Mouse (Mus musculus): ENCODE measurements around the gene Slc35e4.
"Not testable (repeated sequence)": the region's sequence is repeated elsewhere in the genome, so short reads cannot be mapped to it uniquely, and the experiment has no call there.

Slc35e4 gene

GRCm38 (mm10) chr11:3914109-3914840 lies at the start of gene Slc35e4:
Slc35e4 (minus strand) TSS chr11:3914664.
- DNase-seq = peak; percentile 96 to 98

- peak; percentile 81 to 83 for DNase-seq
Observed at GRCm38 (mm10) chr11:3963610-3964415, 49.3 kb upstream of the Slc35e4 start, which contains the start of gene Pes1. Pes1 (plus strand) TSS chr11:3963975.

DNA sequence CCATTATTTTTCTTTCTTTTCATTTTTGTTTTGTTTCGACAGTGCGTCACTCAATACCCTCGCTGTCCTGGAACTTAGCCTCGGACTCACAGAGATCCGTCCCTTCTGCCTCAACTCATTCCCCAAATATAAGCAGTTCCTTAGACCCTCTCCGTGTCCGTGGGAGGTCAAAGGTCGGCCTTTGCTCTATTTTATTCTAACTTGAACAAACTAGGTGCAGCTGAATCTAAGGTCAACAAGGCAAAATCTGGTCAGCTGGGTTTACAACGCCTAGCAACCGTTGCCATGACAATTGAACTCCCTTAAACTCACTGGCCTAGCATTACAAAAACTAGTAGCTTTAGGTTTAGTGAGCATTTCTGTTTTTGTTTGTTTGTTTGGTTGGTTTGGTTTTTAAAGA lies 48.7 kb upstream of the Slc35e4 start:
- DNase-seq = peak; percentile 28 to 48

DNA sequence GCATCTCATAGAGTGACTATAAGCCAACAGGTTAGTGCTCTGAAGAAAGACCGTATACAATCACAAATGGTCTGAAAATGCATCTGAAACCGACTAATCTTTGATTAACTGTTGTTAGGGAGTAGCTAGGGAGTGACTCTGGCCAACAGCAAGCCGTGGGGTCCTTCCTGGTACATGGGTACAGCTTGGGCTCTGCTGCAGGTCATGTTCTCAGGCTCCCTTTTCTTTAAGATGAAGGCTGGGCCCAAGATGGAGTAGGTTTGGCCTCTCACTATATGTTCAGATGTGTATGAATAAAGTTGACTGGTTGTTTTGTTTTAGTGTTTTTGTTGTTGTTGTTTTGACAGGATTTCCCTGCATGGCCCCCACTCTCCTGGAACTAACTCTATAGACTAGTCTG lies 47.3 kb upstream of the Slc35e4 start:
- no peak for DNase-seq

- no peak for DNase-seq
Observed at GRCm38 (mm10) chr11:3960901-3961300, 46.4 kb upstream of the Slc35e4 start.

DNA sequence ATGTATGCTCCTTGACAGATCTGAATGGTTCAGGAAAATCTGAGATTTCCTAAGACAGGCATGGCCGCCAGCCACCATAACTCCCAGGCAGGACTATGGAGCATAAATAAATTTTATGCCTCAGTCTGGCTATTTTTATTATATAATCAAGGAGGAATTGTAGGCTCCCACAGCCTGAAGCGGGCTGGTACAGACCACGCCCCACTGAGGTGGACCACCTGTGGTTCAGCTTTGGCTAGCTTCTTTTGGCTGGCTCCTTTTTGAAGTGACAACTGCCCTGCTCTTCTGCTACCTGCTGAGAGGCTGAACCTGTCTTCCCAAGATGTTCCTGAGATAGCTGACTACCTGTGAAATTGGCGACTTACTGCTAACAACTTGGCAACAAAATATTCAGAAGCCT lies 40.9 kb upstream of the Slc35e4 start:
- peak; percentile 28 for DNase-seq

- DNase-seq = not testable (repeated sequence)
Observed at GRCm38 (mm10) chr11:3954876-3955275, 40.4 kb upstream of the Slc35e4 start.

DNA sequence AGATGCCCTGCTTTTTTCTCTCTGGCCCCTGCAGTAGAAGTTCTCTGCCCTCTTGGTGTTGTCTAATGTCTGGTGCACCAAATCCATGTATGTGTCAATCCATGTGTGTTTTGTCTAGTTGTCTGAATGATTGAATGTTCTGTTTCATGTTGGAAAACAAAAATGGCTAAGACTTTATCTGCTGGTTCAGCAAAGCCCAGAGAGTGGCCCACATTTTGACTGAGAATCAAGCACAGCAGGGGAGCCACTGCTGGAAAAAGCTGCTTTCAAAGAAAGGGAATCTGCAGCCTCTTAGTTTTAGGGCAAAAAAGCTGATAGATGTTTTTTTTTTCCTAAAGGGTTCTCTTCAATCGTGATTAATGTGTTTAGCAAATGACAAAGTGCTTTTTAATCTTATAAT lies 31.9 kb upstream of the Slc35e4 start:
- peak in 1 of 2 experiments; percentile 20 for DNase-seq

DNA sequence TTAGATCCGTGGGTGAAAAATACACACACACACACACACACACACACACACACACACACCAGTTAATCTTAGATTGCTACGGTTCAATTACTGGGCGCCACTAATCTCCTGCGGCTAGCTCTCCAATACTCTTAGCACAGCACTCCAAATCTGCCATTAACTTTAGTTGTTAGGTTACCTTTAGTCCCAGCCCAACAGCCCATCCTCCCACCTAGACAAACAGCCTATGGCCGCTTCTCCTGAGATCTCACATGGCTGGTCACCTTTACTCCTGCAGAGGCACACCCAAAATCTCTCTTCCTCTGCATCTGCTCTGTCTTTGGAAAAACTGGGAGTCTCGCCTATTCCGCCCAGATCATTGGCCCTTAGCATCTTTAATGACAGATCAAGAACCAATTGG lies 26.9 kb upstream of the Slc35e4 start:
- DNase-seq = no peak

DNA sequence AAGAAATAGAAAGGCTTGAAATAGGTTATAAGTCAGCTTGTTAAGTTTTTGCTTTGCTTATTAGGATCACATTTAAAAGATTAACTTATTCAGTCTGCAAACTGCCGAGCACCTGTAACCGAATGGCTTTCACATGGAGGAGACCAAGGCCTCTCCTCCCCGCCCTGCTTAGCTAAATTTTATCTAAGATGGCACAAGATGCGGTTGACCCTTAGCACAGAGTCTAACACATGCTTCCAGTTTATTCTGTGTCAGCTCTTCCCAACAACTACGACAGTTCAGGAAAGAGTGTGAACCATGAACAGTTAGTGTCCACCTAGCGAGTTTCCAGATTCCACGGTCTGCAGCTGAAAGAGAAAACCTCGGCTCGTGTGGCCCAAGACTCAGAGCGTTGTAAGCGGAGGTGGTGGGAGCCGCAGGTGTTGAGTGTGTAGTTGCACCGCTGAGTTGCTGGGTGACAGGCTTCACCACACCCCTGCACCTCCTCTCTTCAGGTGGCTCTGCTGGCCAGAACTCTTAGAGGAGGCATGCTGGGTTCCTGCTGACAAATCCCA lies 22.9 kb upstream of the Slc35e4 start:
- no peak for DNase-seq

GRCm38 (mm10) chr11:3936318-3936717 lies 21.9 kb upstream of the Slc35e4 start:
- no peak for DNase-seq

- DNase-seq = no peak
Observed at GRCm38 (mm10) chr11:3935135-3935534, 20.7 kb upstream of the Slc35e4 start.

- no peak for DNase-seq
Observed at GRCm38 (mm10) chr11:3933756-3934285, 19.4 kb upstream of the Slc35e4 start.

DNA sequence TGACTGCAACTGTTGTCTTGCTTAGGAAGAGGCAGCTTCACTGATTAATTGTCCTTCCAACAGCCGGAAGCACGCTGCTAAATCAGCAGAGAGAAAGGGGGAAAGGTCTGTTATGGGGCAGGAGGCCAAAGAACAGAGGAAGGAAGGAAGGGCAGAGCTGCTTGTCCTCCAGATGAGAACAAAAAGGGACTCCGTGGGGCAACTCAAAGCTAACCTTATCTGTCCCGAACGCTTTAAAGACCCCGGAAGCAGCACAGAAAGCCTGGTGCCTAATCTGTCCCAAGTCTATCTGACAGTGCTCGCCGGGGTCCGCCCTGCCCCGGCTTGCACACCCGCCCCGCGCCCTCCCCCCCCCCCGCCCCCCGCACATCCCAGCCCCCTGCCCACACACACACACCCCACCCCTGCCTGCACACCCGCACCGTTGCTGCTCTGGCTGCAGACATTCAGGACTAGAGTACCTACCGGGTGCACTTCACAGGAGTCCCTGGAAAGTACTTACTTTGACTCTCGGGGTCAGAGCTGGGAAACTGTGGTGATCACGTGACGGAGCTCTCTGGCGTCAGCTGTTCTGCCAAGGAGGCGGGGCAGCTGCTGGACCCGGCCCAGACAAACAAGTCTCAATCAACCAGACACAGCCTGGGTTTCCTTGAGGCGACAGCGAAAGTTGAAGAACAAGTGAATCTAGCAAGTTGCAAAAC lies 17.2 kb upstream of the Slc35e4 start, which contains the start of gene Tcn2:
TSS of gene Tcn2 (minus strand) at position 649 of the 701 bp plus-strand sequence.
- DNase-seq = peak; percentile 88

GRCm38 (mm10) chr11:3930931-3931330 lies 16.5 kb upstream of the Slc35e4 start:
- DNase-seq = no peak

GRCm38 (mm10) chr11:3930019-3930418 lies 15.6 kb upstream of the Slc35e4 start:
- no peak for DNase-seq

DNA sequence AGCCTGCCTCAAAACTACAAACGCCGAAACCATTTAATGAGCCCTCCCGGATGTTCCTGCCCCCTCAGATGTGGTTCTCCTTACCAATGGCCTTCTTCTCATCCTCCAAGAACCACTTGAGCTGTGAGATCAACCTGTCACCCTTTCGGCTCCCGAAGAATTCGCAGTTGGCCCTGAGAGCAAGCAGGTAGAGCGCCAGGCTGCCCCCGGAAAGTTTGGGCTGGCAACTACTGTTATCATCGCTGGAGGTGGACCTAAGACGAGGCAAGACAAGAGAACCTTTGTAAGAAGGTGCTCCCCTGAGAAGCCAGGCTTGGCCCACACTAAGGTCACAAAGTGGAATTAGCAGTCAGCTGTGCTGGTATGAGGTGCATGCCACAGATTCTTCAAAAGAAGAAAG lies 11.5 kb upstream of the Slc35e4 start:
- no peak for DNase-seq

GRCm38 (mm10) chr11:3922731-3923130 lies 8.3 kb upstream of the Slc35e4 start:
- DNase-seq = no peak

DNA sequence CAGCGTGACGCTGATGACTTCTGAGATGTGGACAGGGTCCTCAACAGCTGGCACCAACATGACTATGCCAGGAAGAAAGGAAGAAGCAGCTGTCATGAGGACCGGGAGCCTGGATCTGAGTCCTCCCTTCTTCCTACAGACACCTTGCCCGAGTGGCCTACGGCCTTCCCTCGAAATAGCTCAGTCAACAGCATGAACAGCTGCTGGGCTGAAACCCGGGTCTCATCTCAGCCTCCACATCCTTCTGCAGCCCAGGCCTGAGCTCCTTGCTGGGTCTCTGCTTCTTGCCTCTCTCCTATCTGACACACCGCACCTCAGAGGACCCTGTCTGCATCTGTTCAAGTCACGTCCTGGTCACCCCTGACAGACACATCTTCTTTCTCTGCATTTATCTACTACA lies 7.7 kb upstream of the Slc35e4 start:
- DNase-seq = no peak

- peak; percentile 73 to 79 for DNase-seq
Observed at GRCm38 (mm10) chr11:3921281-3921850, 6.9 kb upstream of the Slc35e4 start.

DNA sequence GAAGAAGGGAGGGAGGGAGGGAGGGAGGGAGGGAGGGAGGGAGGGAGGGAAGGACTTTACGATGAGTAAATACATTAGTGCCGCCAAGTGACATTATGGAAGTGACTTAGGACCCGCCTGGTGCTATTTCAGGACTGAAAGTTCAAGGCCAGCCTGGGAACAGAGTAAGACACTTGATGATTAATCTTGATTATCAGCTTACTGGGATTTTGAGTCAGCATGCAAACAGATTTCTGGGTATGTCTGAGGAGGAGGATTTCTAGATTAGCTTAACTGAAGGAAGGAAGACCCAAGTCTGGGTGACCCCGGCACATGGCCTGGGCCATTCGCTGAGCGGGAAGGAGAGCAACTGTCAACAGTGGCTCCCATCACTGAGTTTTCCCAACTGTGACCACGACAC lies 6.0 kb upstream of the Slc35e4 start:
- no peak for DNase-seq

DNA sequence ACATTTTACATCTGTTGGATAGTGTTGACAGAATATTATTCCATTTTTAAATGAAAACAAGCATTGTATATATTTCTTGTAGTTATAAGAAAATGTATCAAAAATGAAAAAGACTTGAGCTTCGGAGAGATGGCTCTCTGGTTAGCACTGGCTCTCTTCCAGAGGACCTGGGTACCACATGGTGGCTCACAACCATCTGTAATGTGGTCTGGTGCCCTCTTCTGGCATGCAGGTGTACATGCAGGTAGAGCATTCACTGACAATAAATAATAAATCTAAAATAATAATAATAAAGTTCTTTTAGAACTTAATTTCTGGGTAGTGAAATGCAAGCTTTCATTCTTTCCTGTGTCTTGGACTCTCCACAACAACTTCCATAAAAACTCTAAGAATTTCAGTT lies 4.3 kb upstream of the Slc35e4 start:
- DNase-seq = peak; percentile 77 to 87

Measured in cerebellum, postnatal 10 days (tissue).